Mouse (Mus musculus): ENCODE measurements at regions not wholly inside any gene's neighbourhood (a gene's known extent, or its start where the extent isn't known, plus 50 kb on each side); places are given as distances from the start of the nearest gene placed in this dataset.
"Not testable (repeated sequence)": the region's sequence is repeated elsewhere in the genome, so short reads cannot be mapped to it uniquely, and the experiment has no call there.

GRCm38 (mm10) chr13:44673337-44673966 lies 55.8 kb upstream of the Jarid2 start:
- peak overlapping the region; percentile 40 for H3K4me2 ChIP-seq (ENCODE audit: low read length)
- 0 out of 2 replicates have a peak overlapping the region, but pooled peaks have one; percentile 33 for H3K27ac ChIP-seq (ENCODE audit: low read depth, low read length)
- 0 out of 2 replicates have a peak overlapping the region, but pooled peaks have one; percentile 21 for H3K9ac ChIP-seq (ENCODE audit: low read length)
- 0 out of 2 replicates have a peak, but pooled peaks have one; percentile 37 for ATAC-seq
- no peaks in the 10 kb centered on the region for H3K36me3 ChIP-seq (ENCODE audit: control insufficient read depth, insufficient read depth, low read length)
- WGBS = 16% methylated on average over 20 of the region's 20 CpGs
- H3K4me3 ChIP-seq (ENCODE audit: low read depth, low read length) = no peak overlapping the region
- peak; percentile 79 for DNase-seq (ENCODE audit: low spot score)
- H3K27me3 ChIP-seq (replicated peaks; ENCODE audit: control insufficient read depth, insufficient read depth, low read length) = no peaks in the 10 kb centered on the region
- H3K4me1 ChIP-seq (ENCODE audit: control insufficient read depth, insufficient read depth, low read length) = no peaks in the 10 kb centered on the region
- H3K9me3 ChIP-seq (replicated peaks; ENCODE audit: control insufficient read depth, low read length) = no peaks in the 10 kb centered on the region

DNA sequence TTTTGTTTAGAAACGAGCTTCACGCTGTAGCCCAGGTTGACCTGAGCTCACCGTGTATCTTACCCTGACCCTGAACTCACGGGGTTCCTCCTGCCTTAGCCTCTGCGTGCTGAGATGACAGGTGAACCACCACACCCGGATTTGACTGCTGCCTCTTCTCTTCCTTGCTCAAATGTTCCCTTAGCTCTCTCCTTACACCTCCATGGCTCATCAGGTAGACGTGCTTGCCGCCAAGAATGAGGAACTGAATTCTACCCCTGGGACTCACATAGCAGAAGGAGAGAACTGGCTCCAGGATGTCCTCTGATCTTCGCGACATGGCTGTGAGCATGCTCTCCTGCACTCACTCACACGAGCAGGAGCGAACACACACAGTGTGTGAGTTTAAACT lies 55.3 kb upstream of the Jarid2 start:
- Histone ChIP-seq H3K27me3 (replicated peaks; ENCODE audit: control insufficient read depth, insufficient read depth, low read length) (no peaks in the 10 kb centered on the region), H3K36me3 (ENCODE audit: control insufficient read depth, insufficient read depth, low read length) (no peaks in the 10 kb centered on the region), H3K4me1 (ENCODE audit: control insufficient read depth, insufficient read depth, low read length) (no peaks in the 10 kb centered on the region), H3K4me3 (ENCODE audit: low read depth, low read length) (no peak overlapping the region), H3K9me3 (replicated peaks; ENCODE audit: control insufficient read depth, low read length) (no peaks in the 10 kb centered on the region), H3K9ac (ENCODE audit: low read length) (no peak overlapping the region), H3K27ac (ENCODE audit: low read depth, low read length) (no peak overlapping the region), H3K4me2 (ENCODE audit: low read length) (peak overlapping the region; percentile 40; the same call in 1 of the 2 replicates)
- ATAC-seq (no peak), DNase-seq (ENCODE audit: low spot score) (no peak)
- WGBS = 36% methylated on average over 12 of the region's 12 CpGs

DNA sequence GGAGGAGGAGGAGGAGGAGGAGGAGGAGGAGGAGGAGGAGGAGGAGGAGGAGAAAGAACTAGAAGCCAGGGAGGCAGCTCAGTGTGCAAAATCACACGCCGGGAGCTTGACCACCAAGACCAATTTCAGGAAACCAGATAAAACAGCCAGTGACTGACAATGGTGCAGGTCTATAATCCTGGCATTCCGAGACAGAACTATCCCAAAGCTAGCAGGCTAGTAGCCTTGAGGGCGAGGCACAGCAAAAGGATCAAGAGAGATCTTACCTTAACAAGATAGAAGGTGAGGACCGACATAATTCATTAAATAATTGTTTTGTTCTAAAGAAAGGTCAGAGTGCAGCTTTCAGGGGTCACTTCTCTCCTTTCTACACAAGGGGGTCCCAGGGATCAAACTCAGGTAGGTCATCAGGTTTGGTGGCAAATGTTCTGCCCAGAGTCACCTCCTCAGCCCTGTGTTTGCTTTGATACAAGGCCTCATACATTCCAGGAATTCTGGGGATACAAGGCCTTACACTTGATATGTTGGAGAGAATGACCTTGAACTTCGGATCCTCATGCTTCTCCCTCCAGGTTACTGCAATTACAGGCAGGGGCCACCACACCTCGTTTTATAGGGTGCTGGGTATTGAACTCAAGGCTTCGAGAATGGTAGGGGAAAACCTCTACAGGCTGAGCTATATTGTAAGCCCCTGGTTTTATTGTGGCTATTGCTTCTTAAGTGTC lies 54.2 kb upstream of the Jarid2 start:
- 83% methylated on average over 8 of the region's 8 CpGs for WGBS
- Histone ChIP-seq H3K27me3 (replicated peaks; ENCODE audit: control insufficient read depth, insufficient read depth, low read length) (no peaks in the 10 kb centered on the region), H3K9me3 (replicated peaks; ENCODE audit: control insufficient read depth, low read length) (no peaks in the 10 kb centered on the region), H3K4me1 (ENCODE audit: control insufficient read depth, insufficient read depth, low read length) (no peaks in the 10 kb centered on the region), H3K4me2 (ENCODE audit: low read length) (no peak overlapping the region), H3K9ac (ENCODE audit: low read length) (no peak overlapping the region), H3K4me3 (ENCODE audit: low read depth, low read length) (no peak overlapping the region), H3K36me3 (ENCODE audit: control insufficient read depth, insufficient read depth, low read length) (no peaks in the 10 kb centered on the region), H3K27ac (ENCODE audit: low read depth, low read length) (no peak overlapping the region)
- no peak for DNase-seq (ENCODE audit: low spot score)
- no peak for ATAC-seq

GRCm38 (mm10) chr13:44676041-44676440 lies 53.2 kb upstream of the Jarid2 start:
- H3K27me3 ChIP-seq (replicated peaks; ENCODE audit: control insufficient read depth, insufficient read depth, low read length) = no peaks in the 10 kb centered on the region
- DNase-seq (ENCODE audit: low spot score) (no peak), ATAC-seq (no peak)
- H3K9ac ChIP-seq (ENCODE audit: low read length) = no peak overlapping the region
- H3K27ac ChIP-seq (ENCODE audit: low read depth, low read length) = no peak overlapping the region
- H3K4me2 ChIP-seq (ENCODE audit: low read length) = no peak overlapping the region
- 90% methylated on average over 6 of the region's 6 CpGs for WGBS
- no peaks in the 10 kb centered on the region for H3K9me3 ChIP-seq (replicated peaks; ENCODE audit: control insufficient read depth, low read length)
- no peaks in the 10 kb centered on the region for H3K4me1 ChIP-seq (ENCODE audit: control insufficient read depth, insufficient read depth, low read length)
- H3K36me3 ChIP-seq (ENCODE audit: control insufficient read depth, insufficient read depth, low read length) = no peaks in the 10 kb centered on the region
- H3K4me3 ChIP-seq (ENCODE audit: low read depth, low read length) = no peak overlapping the region

DNA sequence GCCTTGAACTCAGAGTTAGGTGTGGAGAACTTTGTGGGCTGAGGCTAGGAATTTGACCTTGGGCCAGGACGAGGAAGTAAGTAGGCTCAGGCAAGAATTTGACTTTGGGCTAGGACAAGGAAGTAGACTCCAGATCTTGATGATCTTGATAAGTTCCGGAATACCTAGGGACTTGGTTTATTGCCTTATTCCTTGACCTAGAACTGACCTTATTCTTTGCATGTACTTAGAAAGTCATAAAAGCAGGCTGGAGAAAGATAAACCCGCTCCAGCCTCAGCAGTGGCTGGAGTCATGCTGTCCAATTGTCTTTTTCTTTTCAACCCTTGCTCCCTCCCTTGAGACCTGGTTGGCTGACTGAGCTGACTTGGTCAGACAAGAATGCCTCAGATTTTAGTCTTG lies 51.2 kb upstream of the Jarid2 start:
- H3K4me1 ChIP-seq (ENCODE audit: control insufficient read depth, insufficient read depth, low read length) = no peaks in the 10 kb centered on the region
- no peaks in the 10 kb centered on the region for H3K36me3 ChIP-seq (ENCODE audit: control insufficient read depth, insufficient read depth, low read length)
- ATAC-seq (no peak), DNase-seq (ENCODE audit: low spot score) (no peak)
- H3K4me2 ChIP-seq (ENCODE audit: low read length) = no peak overlapping the region
- H3K27me3 ChIP-seq (replicated peaks; ENCODE audit: control insufficient read depth, insufficient read depth, low read length) = no peaks in the 10 kb centered on the region
- H3K27ac ChIP-seq (ENCODE audit: low read depth, low read length) = no peak overlapping the region
- no peak overlapping the region for H3K9ac ChIP-seq (ENCODE audit: low read length)
- WGBS = 68% methylated on average over 3 of the region's 3 CpGs
- no peaks in the 10 kb centered on the region for H3K9me3 ChIP-seq (replicated peaks; ENCODE audit: control insufficient read depth, low read length)
- no peak overlapping the region for H3K4me3 ChIP-seq (ENCODE audit: low read depth, low read length)

- not testable (repeated sequence) for H3K9me3 ChIP-seq (replicated peaks; ENCODE audit: control insufficient read depth, low read length); DNase-seq (ENCODE audit: low spot score); H3K27me3 ChIP-seq (replicated peaks; ENCODE audit: control insufficient read depth, insufficient read depth, low read length); H3K4me3 ChIP-seq (ENCODE audit: low read depth, low read length); H3K9ac ChIP-seq (ENCODE audit: low read length); H3K4me1 ChIP-seq (ENCODE audit: control insufficient read depth, insufficient read depth, low read length); H3K27ac ChIP-seq (ENCODE audit: low read depth, low read length); H3K36me3 ChIP-seq (ENCODE audit: control insufficient read depth, insufficient read depth, low read length); H3K4me2 ChIP-seq (ENCODE audit: low read length); ATAC-seq
- 85% methylated on average over 6 of the region's 7 CpGs for WGBS
Observed at GRCm38 (mm10) chr13:44679457-44679856, 49.8 kb upstream of the Jarid2 start.
